Mouse (Mus musculus) intestine, embryonic 15.5 days (tissue): Measurements from ENCODE around the gene Il9r. TPM values are rescaled to one million over a fixed set of nuclear protein-coding genes. Genes with fewer than 3 reads are reported as not detected.

Source experiments
- ATAC-seq: fragments of 200-750 bp; cut with Nextera tagmentation; 2 replicates; pipeline ENCODE4 v1.8.0; 2017; ENCODE audit warnings: moderate TSS enrichment, moderate library complexity
- H3K27ac ChIP-seq: fragments of 300-500 bp; sonication (generic); 2 replicates; pipeline ENCODE4 v1.5.1; 2015; ENCODE audit warnings: mild to moderate bottlenecking, inconsistent platforms
- H3K27me3 ChIP-seq: fragments of 300-500 bp; sonication (generic); replicated peaks from 2 replicates; pipeline ENCODE4 v1.6.1; 2015; ENCODE audit warnings: inconsistent platforms
- H3K36me3 ChIP-seq: fragments of 300-500 bp; sonication (generic); 2 replicates; pipeline ENCODE4 v1.6.1; 2015; ENCODE audit warnings: inconsistent platforms
- H3K4me1 ChIP-seq: fragments of 300-500 bp; sonication (generic); replicated peaks from 2 replicates; pipeline ENCODE4 v1.6.1; 2015; ENCODE audit warnings: inconsistent platforms
- H3K4me2 ChIP-seq: fragments of 300-500 bp; sonication (generic); replicated peaks from 2 replicates; pipeline ENCODE4 v1.6.1; 2015; ENCODE audit warnings: mild to moderate bottlenecking, inconsistent platforms
- H3K4me3 ChIP-seq: fragments of 300-500 bp; sonication (generic); replicated peaks from 2 replicates; pipeline ENCODE4 v1.5.1; 2015; ENCODE audit warnings: inconsistent platforms
- H3K9ac ChIP-seq: fragments of 300-500 bp; sonication (generic); 2 replicates; pipeline ENCODE4 v1.6.1; 2015; ENCODE audit warnings: inconsistent platforms
- H3K9me3 ChIP-seq: fragments of 300-500 bp; sonication (generic); 2 replicates; pipeline ENCODE4 v1.6.1; 2016; ENCODE audit warnings: inconsistent platforms
- WGBS: fragments of 180-500 bp; shearing (Covaris S2); methylation state at CpG from one replicate; pipeline ENCODE4 v1.1.7; 2015; 5-methylcytosine and 5-hydroxymethylcytosine counted together
- polyA plus RNA-seq: library from polyadenylated mRNA; unstranded; fragments of >200 nt; fragmentation: Nextera tagmentation; extraction: Ambion mirVana; gene quantifications from 2 replicates; pipeline ENCODE4 v1.2.1, GENCODE M21; 2015

The Il9r gene
- polyA plus RNA-seq, 1 experiment from 2014 or later, result 0.11 TPM

DNA sequence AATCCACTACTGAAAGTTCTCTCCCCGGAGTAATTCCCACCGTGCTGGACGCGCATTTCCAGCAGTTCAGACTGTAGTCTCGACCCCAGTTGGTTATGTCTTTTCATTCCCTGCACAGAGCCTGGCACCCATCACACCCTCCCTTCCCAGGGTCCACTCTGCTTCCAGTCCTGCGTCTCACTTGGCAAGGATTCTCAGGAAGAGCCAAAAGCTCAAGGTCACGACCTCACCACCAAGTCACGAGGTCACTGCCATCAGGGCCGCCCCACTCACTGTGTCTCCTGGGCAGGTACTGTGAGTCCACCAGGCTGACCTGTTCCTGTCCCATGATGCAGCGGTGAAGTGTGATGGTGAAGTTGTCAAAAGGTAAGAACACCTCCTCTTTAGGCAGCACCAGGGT, 6.0 kb downstream of the Il9r start:
- Histone ChIP-seq H3K27me3 (no peaks in the 10 kb centered on the region), H3K36me3 (no peaks in the 10 kb centered on the region), H3K4me1 (peaks cover 5% of the 10 kb centered on the region; the same call in 1 of the 2 replicates), H3K27ac (no peak overlapping the region), H3K9ac (no peak overlapping the region), H3K4me3 (no peak overlapping the region), H3K4me2 (no peak overlapping the region), H3K9me3 (no peaks in the 10 kb centered on the region)
- WGBS, result 77% methylated on average over 10 of the region's 10 CpGs
- no peak for ATAC-seq

- WGBS, result 85% methylated on average over 10 of the region's 10 CpGs
- Histone ChIP-seq H3K4me1 (0 out of 2 replicates have a peak, but pooled peaks cover 3% of the 10 kb centered on the region), H3K36me3 (no peaks in the 10 kb centered on the region), H3K27ac (no peak overlapping the region), H3K4me3 (no peak overlapping the region), H3K9ac (no peak overlapping the region), H3K9me3 (no peaks in the 10 kb centered on the region), H3K27me3 (no peaks in the 10 kb centered on the region), H3K4me2 (no peak overlapping the region)
- no peak for ATAC-seq
These were observed 6.9 kb downstream of the Il9r start for GRCm38 (mm10) chr11:32193156-32193555.

GRCm38 (mm10) chr11:32190603-32191110, 9.4 kb downstream of the Il9r start:
- ATAC-seq, result no peak
- WGBS, result 79% methylated on average over 13 of the region's 13 CpGs
- Histone ChIP-seq H3K4me2 (no peak overlapping the region), H3K4me1 (no peaks in the 10 kb centered on the region), H3K4me3 (no peak overlapping the region), H3K27me3 (no peaks in the 10 kb centered on the region), H3K27ac (no peak overlapping the region), H3K9ac (no peak overlapping the region), H3K9me3 (no peaks in the 10 kb centered on the region), H3K36me3 (no peaks in the 10 kb centered on the region)

DNA sequence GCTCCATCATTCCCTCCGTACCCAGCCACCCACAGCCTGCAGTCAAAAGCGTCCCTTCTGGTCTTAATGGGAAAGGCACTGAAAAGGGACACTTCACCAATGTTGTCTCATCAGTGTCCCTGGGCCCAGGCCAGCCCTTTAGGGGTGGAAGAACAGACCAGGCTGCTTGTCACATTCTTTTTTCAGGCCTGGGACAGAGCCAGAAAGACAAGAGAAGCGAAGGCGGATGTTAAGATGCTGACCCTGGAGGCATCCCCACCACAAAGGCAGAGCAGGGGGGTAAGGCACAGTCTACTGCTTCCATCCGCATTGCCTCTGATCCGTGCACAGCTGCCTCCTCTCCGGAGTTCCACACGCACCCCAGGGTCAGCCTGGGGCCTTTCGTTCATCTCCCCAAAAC, 10.0 kb downstream of the Il9r start:
- H3K4me1 ChIP-seq, result no peaks in the 10 kb centered on the region
- H3K36me3 ChIP-seq, result no peaks in the 10 kb centered on the region
- no peaks in the 10 kb centered on the region for H3K27me3 ChIP-seq
- H3K9ac ChIP-seq, result no peak overlapping the region
- no peak overlapping the region for H3K4me2 ChIP-seq
- H3K9me3 ChIP-seq, result no peaks in the 10 kb centered on the region
- H3K4me3 ChIP-seq, result no peak overlapping the region
- no peak overlapping the region for H3K27ac ChIP-seq
- WGBS, result 83% methylated on average over 9 of the region's 9 CpGs
- no peak for ATAC-seq

- Histone ChIP-seq H3K4me1 (no peaks in the 10 kb centered on the region), H3K9me3 (no peaks in the 10 kb centered on the region), H3K36me3 (no peaks in the 10 kb centered on the region), H3K27ac (no peak overlapping the region), H3K4me2 (no peak overlapping the region), H3K4me3 (no peak overlapping the region), H3K27me3 (no peaks in the 10 kb centered on the region), H3K9ac (no peak overlapping the region)
- no peak for ATAC-seq
- 58% methylated on average over 5 of the region's 5 CpGs for WGBS
These were observed 10.6 kb downstream of the Il9r start for GRCm38 (mm10) chr11:32189434-32189833.

GRCm38 (mm10) chr11:32188881-32189280, 11.2 kb downstream of the Il9r start:
- WGBS, result 82% methylated on average over 12 of the region's 12 CpGs
- H3K9me3 ChIP-seq, result no peaks in the 10 kb centered on the region

DNA sequence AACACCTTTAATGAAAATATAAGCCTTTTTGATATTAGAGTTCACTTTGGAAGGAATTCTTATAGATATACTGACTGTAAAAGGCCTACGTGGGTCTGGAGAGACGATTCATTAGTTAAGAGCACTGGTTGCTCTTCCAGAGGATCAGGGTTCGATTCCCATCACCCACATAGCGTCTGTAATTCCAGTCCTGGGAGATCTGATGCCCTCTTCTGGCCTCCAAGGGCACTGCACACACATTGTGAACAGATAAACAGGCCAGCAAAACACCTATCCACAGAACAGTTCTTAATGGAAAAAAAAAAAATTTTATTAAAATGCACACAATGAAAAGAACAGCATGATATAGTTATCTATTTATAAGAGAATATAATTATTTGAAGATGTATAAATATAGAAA, 12.8 kb downstream of the Il9r start:
- Histone ChIP-seq H3K27ac (no peak overlapping the region), H3K9ac (no peak overlapping the region), H3K4me3 (no peak overlapping the region), H3K4me2 (no peak overlapping the region), H3K27me3 (no peaks in the 10 kb centered on the region), H3K4me1 (no peaks in the 10 kb centered on the region), H3K9me3 (no peaks in the 10 kb centered on the region), H3K36me3 (no peaks in the 10 kb centered on the region)
- 90% methylated on average over 4 of the region's 4 CpGs for WGBS
- no peak for ATAC-seq

More at GRCm38 (mm10) chr11:32188881-32189280, 11.2 kb downstream of the Il9r start:
- no peaks in the 10 kb centered on the region for H3K27me3 ChIP-seq
- no peaks in the 10 kb centered on the region for H3K4me1 ChIP-seq
- no peak overlapping the region for H3K9ac ChIP-seq
- no peak overlapping the region for H3K27ac ChIP-seq
- no peaks in the 10 kb centered on the region for H3K36me3 ChIP-seq
- no peak overlapping the region for H3K4me2 ChIP-seq
- H3K4me3 ChIP-seq, result no peak overlapping the region
- ATAC-seq, result no peak

GRCm38 (mm10) chr11:32186031-32186430, 14.0 kb downstream of the Il9r start:
- Histone ChIP-seq H3K9me3 (no peaks in the 10 kb centered on the region), H3K36me3 (no peaks in the 10 kb centered on the region), H3K4me1 (no peaks in the 10 kb centered on the region), H3K27me3 (no peaks in the 10 kb centered on the region), H3K4me2 (no peak overlapping the region), H3K9ac (no peak overlapping the region), H3K4me3 (no peak overlapping the region), H3K27ac (no peak overlapping the region)
- WGBS, result 79% methylated on average over 3 of the region's 3 CpGs
- ATAC-seq, result no peak

DNA sequence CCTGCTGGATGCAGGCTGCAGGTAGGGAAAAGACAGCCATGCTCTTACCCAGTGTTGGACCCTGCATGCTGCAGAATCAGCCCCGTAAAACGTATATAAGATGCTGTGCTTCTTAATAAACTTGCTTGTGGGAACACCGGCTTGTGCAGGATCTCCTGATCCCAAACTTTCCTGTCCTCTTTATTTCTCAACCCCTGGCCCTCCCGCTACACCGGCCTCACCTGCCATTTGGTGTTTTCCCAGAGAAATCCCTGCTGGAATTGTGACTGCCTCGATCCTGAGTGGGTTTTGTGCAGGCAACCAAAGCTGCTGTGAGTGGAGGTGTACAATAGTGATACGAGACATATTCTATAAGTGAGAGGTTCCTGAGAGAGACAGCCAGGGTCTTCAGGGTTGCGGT, 15.6 kb downstream of the Il9r start:
- no peak for ATAC-seq
- H3K9ac ChIP-seq, result no peak overlapping the region
- no peak overlapping the region for H3K4me3 ChIP-seq
- no peak overlapping the region for H3K27ac ChIP-seq
- WGBS, result 89% methylated on average over 8 of the region's 8 CpGs
- no peaks in the 10 kb centered on the region for H3K27me3 ChIP-seq
- no peaks in the 10 kb centered on the region for H3K4me1 ChIP-seq
- H3K36me3 ChIP-seq, result no peaks in the 10 kb centered on the region
- H3K4me2 ChIP-seq, result no peak overlapping the region
- H3K9me3 ChIP-seq, result no peaks in the 10 kb centered on the region

DNA sequence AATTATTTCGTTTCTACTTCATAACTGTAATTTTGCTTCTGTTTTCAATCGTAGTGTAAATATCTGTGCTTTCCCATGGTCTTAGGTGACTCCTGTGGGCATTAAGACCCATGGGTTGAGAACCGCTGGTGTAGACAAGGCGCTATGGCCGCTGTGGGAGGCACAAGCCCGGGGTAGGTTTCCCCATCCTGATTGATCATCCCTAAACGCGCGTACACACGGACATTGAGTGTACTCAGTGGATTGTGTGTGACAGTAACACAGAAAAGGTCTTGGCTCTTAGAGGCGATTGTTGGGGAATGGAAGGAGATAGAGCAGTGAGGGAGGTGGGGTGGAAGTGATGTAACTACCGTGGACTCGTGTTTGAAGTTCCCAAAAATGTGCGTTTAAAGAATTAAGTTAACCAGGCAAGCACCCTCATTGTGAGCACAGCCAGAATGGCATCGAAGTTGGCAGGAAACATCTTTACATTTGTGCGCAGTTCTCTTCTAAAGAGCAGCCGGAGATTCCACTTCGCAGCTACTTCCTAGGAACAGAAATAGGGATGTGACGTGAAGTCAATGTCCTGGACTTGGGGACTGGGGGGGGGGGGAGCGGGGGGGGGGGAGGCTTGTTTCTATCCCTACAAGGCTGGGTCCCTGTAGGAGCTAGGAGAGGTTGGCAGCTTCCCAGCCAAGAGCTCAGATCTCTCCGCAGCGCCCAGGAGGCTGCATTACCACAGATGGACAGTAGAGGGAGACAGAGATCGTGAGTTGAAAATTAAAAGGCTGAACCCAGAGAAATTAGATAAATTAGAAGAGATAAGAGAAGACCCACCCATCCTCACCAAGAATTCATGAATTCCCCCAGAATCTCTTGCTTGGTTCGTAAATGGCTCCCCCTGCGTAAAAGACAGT, 17.9 kb downstream of the Il9r start:
- peak; percentile 45; the same call in 1 of the 2 replicates for ATAC-seq
- H3K9me3 ChIP-seq, result no peaks in the 10 kb centered on the region
- 50% methylated on average over 24 of the region's 25 CpGs for WGBS
- H3K4me3 ChIP-seq, result no peak overlapping the region
- H3K4me2 ChIP-seq, result no peak overlapping the region
- no peak overlapping the region for H3K9ac ChIP-seq
- no peak overlapping the region for H3K27ac ChIP-seq
- H3K27me3 ChIP-seq, result no peaks in the 10 kb centered on the region
- H3K4me1 ChIP-seq, result no peaks in the 10 kb centered on the region
- H3K36me3 ChIP-seq, result no peaks in the 10 kb centered on the region

DNA sequence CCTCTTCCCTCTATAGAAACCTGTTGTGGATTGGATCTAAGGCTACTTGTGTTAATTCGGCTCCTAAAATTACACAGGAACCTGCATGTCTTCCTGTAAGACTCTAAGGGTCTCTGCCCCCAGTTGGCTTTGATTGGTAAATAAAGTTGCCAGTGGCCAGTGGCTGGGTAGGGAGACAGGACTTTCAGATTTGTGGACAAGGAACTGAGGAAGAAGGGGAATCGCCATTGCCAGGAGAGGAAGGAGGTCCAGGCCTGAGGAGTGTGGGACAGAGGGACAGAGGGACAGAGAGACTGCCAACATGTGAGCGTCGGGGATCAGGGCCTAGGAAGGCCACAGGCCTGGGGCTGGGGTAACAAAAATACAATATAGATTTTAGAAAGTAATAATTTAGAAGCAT, 18.8 kb downstream of the Il9r start:
- Histone ChIP-seq H3K4me2 (no peak overlapping the region), H3K4me3 (no peak overlapping the region), H3K4me1 (no peaks in the 10 kb centered on the region), H3K36me3 (no peaks in the 10 kb centered on the region), H3K27me3 (no peaks in the 10 kb centered on the region), H3K9ac (no peak overlapping the region), H3K9me3 (no peaks in the 10 kb centered on the region), H3K27ac (no peak overlapping the region)
- no peak for ATAC-seq
- WGBS, result 80% methylated on average over 4 of the region's 4 CpGs

DNA sequence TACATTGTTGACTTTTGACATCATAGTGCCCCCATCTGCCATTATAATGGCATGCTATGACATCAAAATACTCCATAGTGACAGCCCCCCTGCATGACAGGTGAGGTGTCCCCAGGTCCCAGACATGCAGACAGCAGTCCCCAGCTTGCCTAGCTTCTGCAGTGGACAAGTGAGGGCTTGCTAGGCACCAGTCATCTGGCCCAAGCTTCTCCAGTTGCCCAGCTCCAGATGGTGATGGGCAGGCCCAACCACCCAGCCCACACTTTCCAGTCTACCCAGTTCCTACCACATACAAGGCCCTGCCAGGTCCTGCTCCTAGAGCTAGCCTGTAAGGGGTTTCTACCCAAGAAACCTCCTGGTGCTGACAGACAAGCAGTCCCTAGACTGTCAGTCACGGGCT, 21.6 kb downstream of the Il9r start:
- Histone ChIP-seq H3K27ac (no peak overlapping the region), H3K4me3 (no peak overlapping the region), H3K9me3 (no peaks in the 10 kb centered on the region), H3K36me3 (no peaks in the 10 kb centered on the region), H3K9ac (no peak overlapping the region), H3K4me2 (no peak overlapping the region), H3K27me3 (no peaks in the 10 kb centered on the region), H3K4me1 (no peaks in the 10 kb centered on the region)
- WGBS, result 79% methylated on average over 1 of the region's 1 CpGs
- ATAC-seq, result no peak

DNA sequence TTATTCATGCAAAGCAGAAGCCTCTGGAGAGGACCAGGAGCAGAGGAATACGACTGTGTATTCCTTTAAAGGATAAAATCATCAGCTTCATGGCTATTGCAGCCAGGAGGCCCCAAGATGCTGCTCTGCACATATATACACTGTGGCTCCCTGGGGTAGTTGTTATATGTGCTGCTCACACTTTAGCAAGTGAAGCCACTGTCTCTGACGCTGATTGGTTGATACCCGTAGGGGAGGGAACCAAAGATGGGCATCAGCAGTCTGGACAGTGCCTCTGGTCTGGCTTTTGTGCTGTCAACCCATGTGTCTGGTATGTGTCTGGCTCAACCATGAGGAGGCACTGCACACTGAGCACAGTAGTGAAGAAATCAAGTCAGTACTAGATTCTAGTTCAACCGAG, 33.4 kb downstream of the Il9r start:
- Histone ChIP-seq H3K27me3 (no peaks in the 10 kb centered on the region), H3K4me1 (peaks cover 5% of the 10 kb centered on the region), H3K4me3 (no peak overlapping the region), H3K9ac (no peak overlapping the region), H3K4me2 (no peak overlapping the region), H3K36me3 (no peaks in the 10 kb centered on the region), H3K9me3 (no peaks in the 10 kb centered on the region), H3K27ac (no peak overlapping the region)
- peak; percentile 50; the same call in 1 of the 2 replicates for ATAC-seq
- WGBS, result 55% methylated on average over 4 of the region's 4 CpGs
